Mouse (Mus musculus): ENCODE data around the gene B3gntl1.

Gene B3gntl1

DNA sequence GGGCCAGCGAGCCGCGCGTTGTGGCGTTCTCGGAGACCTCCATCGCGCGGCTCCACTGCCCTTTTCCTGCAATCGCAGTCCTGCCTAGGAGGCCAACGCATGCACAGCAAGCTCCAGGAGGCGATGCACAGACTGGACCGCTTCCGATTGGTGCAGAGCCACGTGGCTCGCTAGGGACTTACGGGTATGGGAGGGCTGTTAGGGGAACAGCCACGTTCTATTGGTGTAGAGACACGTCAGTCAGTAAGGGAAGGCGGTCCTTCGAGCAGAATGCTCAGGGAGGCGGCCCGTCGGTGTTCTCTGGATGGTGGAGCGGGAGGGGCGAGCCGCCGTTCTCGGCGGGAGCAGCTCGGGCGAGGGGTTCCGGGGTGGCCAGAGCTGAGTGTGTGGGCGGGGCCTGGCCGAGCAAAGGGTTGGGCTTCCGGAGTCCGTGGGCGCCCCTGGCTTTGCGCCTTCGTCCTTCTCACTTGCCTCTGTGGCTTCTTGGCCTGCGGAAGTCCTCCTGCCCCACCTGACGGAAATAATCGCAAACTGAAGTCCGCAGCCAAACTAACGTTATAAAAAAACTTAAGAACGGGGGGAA is at the start of gene B3gntl1:
Gene B3gntl1 (minus strand): TSS at position 164 of the 583 bp plus-strand sequence.
- peak; percentile 99 for DNase-seq (ENCODE audit: low spot score)

GRCm38 (mm10) chr11:121722434-121722833 is 49.5 kb upstream of the B3gntl1 start:
- no peak for DNase-seq (ENCODE audit: low spot score)

GRCm38 (mm10) chr11:121720752-121721151 is 47.8 kb upstream of the B3gntl1 start:
- DNase-seq (ENCODE audit: low spot score), result no peak

DNA sequence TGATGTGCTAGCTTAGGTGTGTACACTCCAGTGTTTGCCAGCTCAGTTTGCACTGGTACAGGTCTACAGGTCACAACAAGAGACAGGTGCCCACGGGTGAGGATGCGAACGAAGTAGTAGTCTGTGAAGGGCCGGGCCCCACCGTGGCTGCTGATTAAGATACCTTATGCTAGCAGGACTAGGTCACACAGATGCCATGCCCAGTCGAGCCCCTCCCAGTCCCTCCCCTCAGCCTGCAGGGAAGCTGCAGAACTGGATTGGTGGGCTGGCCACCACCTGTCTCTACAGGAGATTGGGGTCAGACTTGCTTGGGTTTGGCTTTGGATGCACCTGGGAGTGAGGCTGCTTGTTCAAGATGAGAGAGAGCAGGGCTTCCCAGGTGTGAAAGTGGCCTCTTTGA is 44.8 kb upstream of the B3gntl1 start:
- DNase-seq (ENCODE audit: low spot score), result no peak

DNA sequence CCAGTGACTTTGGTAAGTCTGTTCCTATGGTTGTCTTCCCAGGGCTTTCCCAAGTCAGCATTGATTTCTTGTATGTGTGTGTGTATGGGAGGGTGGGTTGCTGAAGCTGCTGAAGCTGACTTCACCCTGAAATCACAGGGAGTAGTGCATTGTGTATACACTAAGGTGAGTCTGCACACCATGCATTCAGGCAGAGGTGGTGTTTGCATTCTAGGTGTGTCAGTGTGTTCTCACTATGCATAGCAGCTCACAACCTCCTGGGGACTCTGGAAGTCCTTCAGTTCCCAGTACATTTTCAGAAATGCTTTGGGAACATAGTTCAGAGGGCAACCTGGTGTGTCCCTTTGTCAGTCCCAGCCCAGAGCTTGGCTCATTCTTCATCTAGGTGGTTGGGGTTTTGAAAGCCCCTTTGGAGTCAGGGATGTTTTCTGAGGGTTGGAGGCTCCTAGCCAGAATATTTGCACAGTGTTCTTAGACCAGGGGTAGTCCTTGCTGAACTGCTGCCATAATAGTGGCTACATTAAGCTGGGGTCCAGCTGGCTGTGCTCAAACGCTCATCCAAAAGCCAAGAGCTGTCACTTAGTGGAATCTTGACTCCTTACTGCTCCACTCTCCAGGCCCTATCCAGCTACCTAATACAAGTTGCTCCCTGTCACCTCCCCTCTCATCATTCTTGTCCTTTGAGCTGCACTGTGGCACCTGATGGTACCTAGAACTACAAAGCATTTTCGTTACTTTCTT is 42.0 kb upstream of the B3gntl1 start:
- DNase-seq (ENCODE audit: low spot score), result no peak

DNA sequence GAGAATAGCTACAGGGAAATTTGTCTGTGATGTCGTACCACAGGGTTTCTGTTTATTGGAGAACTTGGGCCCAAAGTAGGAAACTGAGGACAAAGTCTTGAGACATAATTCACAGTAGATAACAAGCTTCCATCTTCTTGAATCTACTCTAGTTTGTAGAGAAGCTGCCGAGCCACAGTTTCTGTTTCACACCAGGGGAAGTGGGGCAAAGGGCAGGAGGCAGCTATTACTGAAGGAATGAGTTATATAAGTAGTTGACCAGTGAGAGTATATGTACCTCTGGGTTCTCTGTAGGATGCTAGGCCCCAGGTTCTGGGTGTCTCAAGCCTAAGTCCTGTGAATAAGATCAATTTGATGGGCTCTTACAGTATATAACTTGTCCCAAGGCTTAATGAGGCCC is 40.6 kb upstream of the B3gntl1 start:
- no peak for DNase-seq (ENCODE audit: low spot score)

DNA sequence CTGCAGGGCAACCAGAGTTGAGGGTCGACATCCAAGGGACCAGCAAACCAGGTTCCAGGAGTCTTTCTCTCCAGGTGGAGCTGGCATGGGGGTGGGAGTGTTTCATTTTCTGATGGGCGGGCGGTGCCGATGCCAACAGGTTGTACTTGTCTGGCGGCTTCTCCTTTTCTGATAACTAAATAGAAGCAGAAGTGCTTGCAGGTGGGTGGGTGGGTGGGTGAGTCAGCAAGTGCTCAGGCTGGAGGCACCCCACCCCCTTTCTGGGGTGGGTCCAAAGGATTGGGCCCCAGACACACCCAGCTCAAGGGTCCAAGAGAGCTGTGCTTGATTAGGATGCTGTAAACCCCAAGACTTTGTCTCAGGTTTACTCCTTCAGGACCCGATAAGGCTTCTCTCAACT is 40.0 kb upstream of the B3gntl1 start:
- no peak for DNase-seq (ENCODE audit: low spot score)

GRCm38 (mm10) chr11:121710245-121710644 is 37.3 kb upstream of the B3gntl1 start:
- no peak for DNase-seq (ENCODE audit: low spot score)

- DNase-seq (ENCODE audit: low spot score), result no peak
Observed at GRCm38 (mm10) chr11:121709278-121709677, 36.3 kb upstream of the B3gntl1 start.

- no peak for DNase-seq (ENCODE audit: low spot score)
Observed at GRCm38 (mm10) chr11:121706521-121707005, 33.6 kb upstream of the B3gntl1 start.

- DNase-seq (ENCODE audit: low spot score), result no peak
Observed at GRCm38 (mm10) chr11:121703619-121704215, 30.8 kb upstream of the B3gntl1 start.

GRCm38 (mm10) chr11:121702895-121703618 is 30.1 kb upstream of the B3gntl1 start:
- no peak for DNase-seq (ENCODE audit: low spot score)

DNA sequence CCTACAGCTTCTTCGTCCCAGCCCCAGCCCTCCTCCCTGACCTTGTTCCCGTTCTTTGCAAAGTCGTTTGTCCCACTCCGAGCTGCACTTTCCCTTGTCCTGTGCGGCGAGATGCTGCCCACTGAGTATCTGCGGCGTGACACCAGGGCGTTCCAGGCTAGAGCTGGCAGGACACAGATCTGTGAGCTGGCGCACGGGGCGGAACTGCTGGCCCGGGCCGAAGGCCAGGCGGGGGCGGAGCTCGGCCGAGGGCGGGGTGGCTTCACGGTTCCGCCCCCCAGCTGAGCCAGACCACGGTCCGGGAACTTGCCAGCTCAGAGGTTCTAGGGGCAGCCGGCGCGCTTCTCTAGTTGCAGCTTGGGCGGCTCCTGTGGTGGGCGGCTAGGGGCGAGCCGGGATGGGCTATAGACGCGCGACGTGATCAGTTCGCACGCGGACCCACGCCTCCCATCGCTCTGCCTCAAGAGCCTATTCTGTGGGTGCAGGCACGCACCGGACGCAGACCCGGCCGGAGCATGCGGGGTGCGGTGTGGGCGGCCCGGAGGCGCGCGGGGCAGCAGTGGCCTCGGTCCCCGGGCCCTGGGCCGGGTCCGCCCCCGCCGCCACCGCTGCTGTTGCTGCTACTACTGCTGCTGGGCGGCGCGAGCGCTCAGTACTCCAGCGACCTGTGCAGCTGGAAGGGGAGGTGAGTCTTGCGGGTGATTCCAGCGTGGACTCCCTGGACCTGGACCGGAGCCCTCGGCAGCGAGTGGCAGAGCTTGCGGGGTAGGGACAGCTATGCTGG is 29.4 kb upstream of the B3gntl1 start:
- peak; percentile 33 for DNase-seq (ENCODE audit: low spot score)

DNA sequence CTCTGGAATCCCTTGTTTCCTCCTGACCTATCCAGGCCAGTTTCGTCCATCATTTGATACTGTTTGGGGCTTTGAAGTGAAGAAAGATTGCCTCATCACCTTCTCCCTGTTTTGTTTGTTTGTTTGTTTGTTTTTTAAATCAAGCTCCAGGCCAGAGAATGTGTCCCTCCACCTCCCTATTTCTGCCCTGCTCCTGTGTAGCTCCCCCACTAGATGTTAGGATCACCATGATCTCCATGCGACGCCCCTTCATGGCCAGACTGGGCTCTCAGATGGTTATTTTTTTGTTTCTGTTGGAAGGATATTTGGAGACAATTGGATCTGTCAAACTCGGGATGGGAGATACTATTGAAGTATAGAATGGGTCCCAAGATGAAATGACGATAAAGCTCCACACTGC is 28.3 kb upstream of the B3gntl1 start, which contains the start of gene Metrnl:
Gene Metrnl (plus strand): TSS at position 301 of the 400 bp plus-strand sequence.
- no peak for DNase-seq (ENCODE audit: low spot score)

DNA sequence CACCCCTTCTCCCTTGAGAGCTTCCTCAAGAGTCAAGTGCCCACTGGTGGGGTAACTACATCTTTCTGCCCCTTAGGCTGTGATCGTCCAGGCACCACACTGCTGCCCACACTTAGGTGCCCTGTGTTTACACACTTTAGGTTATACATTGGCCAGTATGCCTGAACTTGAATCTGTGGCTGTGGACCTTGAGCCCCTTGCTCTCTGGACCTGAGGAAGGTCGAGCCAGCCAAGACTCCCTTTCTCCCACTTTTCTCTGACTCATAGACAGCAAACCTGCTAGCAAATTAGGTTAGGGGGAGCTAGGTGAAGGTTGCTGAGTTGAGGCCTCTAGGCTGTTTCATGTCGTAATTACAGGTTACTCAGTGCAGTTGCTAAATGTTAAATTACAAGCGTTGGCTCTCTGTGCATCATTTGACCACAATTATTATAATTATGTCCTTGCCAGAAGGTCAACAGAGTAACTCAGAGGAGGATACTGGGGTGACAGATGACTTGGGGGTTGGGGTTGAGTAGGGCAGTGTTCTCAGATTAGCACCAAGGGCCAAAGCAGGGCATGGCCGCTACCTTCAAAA is 25.5 kb upstream of the B3gntl1 start:
- no peak for DNase-seq (ENCODE audit: low spot score)

GRCm38 (mm10) chr11:121697271-121697670 is 24.3 kb upstream of the B3gntl1 start:
- DNase-seq (ENCODE audit: low spot score), result no peak

- DNase-seq (ENCODE audit: low spot score), result no peak
Observed at GRCm38 (mm10) chr11:121695304-121696064, 22.5 kb upstream of the B3gntl1 start.

DNA sequence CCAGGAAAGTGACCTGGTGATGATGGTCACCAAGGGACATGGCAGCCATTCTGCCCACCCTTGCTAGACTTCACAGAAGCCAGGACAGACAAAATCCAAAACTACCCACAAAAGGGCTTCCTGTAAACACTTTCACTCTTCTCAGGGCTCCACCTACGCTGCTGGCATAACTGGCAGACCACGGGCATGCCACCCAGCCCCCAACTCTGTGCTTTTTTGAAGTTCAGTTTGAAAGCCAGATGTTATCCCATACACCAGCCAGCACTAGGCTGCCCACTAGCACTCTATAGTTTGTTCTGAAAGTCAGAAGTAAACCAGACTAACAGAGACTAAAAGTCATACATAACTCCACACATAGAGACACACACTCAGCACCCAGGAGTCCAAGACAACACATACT is 15.1 kb upstream of the B3gntl1 start:
- no peak for DNase-seq (ENCODE audit: low spot score)

- no peak for DNase-seq (ENCODE audit: low spot score)
Observed at GRCm38 (mm10) chr11:121686674-121687073, 13.7 kb upstream of the B3gntl1 start.

DNA sequence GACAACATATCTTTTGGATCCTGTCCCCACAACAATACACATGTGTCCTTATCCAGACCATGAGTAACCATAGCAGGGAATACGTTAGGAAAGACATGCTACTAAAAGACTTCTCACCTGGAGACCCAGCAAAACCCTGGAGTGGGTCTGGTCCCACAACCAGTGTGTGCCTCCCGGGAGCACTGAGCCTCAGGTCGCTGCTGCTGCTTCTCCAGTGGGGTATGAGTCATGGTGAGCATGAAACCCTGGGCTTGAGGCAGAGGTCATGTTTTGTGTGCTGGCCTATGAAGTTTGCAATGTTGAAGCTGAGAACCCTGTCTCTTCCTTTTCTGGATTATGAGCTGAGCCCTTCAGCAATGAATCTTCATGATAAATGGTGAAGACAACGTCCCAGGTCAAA is 13.1 kb upstream of the B3gntl1 start:
- DNase-seq (ENCODE audit: low spot score), result no peak

All from layer of hippocampus, adult 9-10 months (tissue).